Mouse (Mus musculus): ENCODE data around the gene Poc1b. TPM values are rescaled to one million over a fixed set of nuclear protein-coding genes. Genes with fewer than 3 reads are reported as not detected.

The Poc1b gene
- polyA plus RNA-seq, 1 experiment = 5.1 TPM

- Histone ChIP-seq H3K27ac (ENCODE audit: insufficient read depth, low read length) (no peak overlapping the region), H3K27me3 (ENCODE audit: control insufficient read depth, insufficient read depth, low read length) (no peaks in the 10 kb centered on the region), H3K36me3 (ENCODE audit: control insufficient read depth, insufficient read depth, low read length) (no peaks in the 10 kb centered on the region), H3K4me1 (ENCODE audit: control insufficient read depth, insufficient read depth, insufficient read length) (peaks cover 8% of the 10 kb centered on the region; the same call in 1 of the 2 replicates), H3K4me3 (ENCODE audit: extremely low read depth, insufficient read depth, insufficient read length) (no peak overlapping the region)
- TF ChIP-seq POLR2A (IDR thresholded peaks at IDR 0.05; ENCODE audit: low read depth, low read length) = no peak
- no peak for TF ChIP-seq CTCF (IDR thresholded peaks at IDR 0.05; ENCODE audit: extremely low read depth, insufficient read depth, insufficient read length, insufficient replicate concordance)
- 90% methylated on average over 11 of the region's 11 CpGs for WGBS
- DNase-seq (ENCODE audit: low read depth in 1 of 2, low spot score in 2 of 2) = no peak
Observed at GRCm38 (mm10) chr10:99238537-99238936, 131.7 kb downstream of the Poc1b start.

- Histone ChIP-seq H3K27ac (ENCODE audit: insufficient read depth, low read length) (peak overlapping the region; percentile 69), H3K27me3 (ENCODE audit: control insufficient read depth, insufficient read depth, low read length) (no peaks in the 10 kb centered on the region), H3K4me1 (ENCODE audit: control insufficient read depth, insufficient read depth, insufficient read length) (peaks cover 8% of the 10 kb centered on the region; the same call in 1 of the 2 replicates), H3K36me3 (ENCODE audit: control insufficient read depth, insufficient read depth, low read length) (no peaks in the 10 kb centered on the region), H3K4me3 (ENCODE audit: extremely low read depth, insufficient read depth, insufficient read length) (peak overlapping the region; percentile 16; the same call in 1 of the 2 replicates)
- TF ChIP-seq CTCF (IDR thresholded peaks at IDR 0.05; ENCODE audit: extremely low read depth, insufficient read depth, insufficient read length, insufficient replicate concordance) (no peak), POLR2A (IDR thresholded peaks at IDR 0.05; ENCODE audit: low read depth, low read length) (no peak)
- WGBS = 55% methylated on average over 7 of the region's 7 CpGs
- DNase-seq (ENCODE audit: low read depth in 1 of 2, low spot score in 2 of 2) = no peak
Observed at GRCm38 (mm10) chr10:99241284-99241828, 134.5 kb downstream of the Poc1b start.

GRCm38 (mm10) chr10:99241829-99242711 is 135.2 kb downstream of the Poc1b start:
- H3K27ac ChIP-seq (ENCODE audit: insufficient read depth, low read length) = peak overlapping the region; percentile 69
- WGBS = 23% methylated on average over 16 of the region's 16 CpGs

DNA sequence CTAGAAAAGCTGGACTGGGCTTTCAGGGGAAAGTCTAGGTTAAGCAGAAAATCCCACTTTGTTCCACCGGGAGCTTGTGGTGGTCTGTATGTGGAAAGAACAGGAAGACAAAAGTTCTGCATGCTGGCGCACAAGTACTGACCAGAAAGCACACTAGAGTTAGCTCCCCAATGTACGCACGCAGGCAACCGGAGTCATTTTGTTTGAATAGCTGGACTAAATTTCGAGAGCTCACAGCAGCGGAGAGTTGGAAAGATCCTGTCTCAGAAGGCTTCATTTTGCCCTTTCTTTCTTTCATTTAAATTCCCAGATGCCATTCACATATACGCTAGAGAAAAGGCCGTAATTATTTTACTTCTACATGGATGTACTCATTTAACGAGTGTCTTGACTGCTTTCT is 135.9 kb downstream of the Poc1b start:
- no peak overlapping the region for H3K4me3 ChIP-seq (ENCODE audit: extremely low read depth, insufficient read depth, insufficient read length)
- H3K4me1 ChIP-seq (ENCODE audit: control insufficient read depth, insufficient read depth, insufficient read length) = peaks cover 8% of the 10 kb centered on the region; the same call in 1 of the 2 replicates
- H3K27me3 ChIP-seq (ENCODE audit: control insufficient read depth, insufficient read depth, low read length) = no peaks in the 10 kb centered on the region
- no peak for DNase-seq (ENCODE audit: low read depth in 1 of 2, low spot score in 2 of 2)
- 83% methylated on average over 10 of the region's 10 CpGs for WGBS
- H3K36me3 ChIP-seq (ENCODE audit: control insufficient read depth, insufficient read depth, low read length) = no peaks in the 10 kb centered on the region
- TF ChIP-seq CTCF (IDR thresholded peaks at IDR 0.05; ENCODE audit: extremely low read depth, insufficient read depth, insufficient read length, insufficient replicate concordance) (no peak), POLR2A (IDR thresholded peaks at IDR 0.05; ENCODE audit: low read depth, low read length) (no peak)
- H3K27ac ChIP-seq (ENCODE audit: insufficient read depth, low read length) = no peak overlapping the region

More at GRCm38 (mm10) chr10:99241829-99242711, 135.2 kb downstream of the Poc1b start:
- Histone ChIP-seq H3K4me3 (ENCODE audit: extremely low read depth, insufficient read depth, insufficient read length) (peak overlapping the region; percentile 16; the same call in 1 of the 2 replicates), H3K36me3 (ENCODE audit: control insufficient read depth, insufficient read depth, low read length) (no peaks in the 10 kb centered on the region), H3K27me3 (ENCODE audit: control insufficient read depth, insufficient read depth, low read length) (no peaks in the 10 kb centered on the region), H3K4me1 (ENCODE audit: control insufficient read depth, insufficient read depth, insufficient read length) (peaks cover 8% of the 10 kb centered on the region; the same call in 1 of the 2 replicates)
- DNase-seq (ENCODE audit: low read depth in 1 of 2, low spot score in 2 of 2) = no peak
- no peak for TF ChIP-seq POLR2A (IDR thresholded peaks at IDR 0.05; ENCODE audit: low read depth, low read length)
- TF ChIP-seq CTCF (IDR thresholded peaks at IDR 0.05; ENCODE audit: extremely low read depth, insufficient read depth, insufficient read length, insufficient replicate concordance) = no peak

GRCm38 (mm10) chr10:99243907-99244489 is 137.2 kb downstream of the Poc1b start:
- WGBS = 76% methylated on average over 5 of the region's 5 CpGs
- Histone ChIP-seq H3K4me3 (ENCODE audit: extremely low read depth, insufficient read depth, insufficient read length) (no peak overlapping the region), H3K36me3 (ENCODE audit: control insufficient read depth, insufficient read depth, low read length) (no peaks in the 10 kb centered on the region), H3K27me3 (ENCODE audit: control insufficient read depth, insufficient read depth, low read length) (no peaks in the 10 kb centered on the region), H3K4me1 (ENCODE audit: control insufficient read depth, insufficient read depth, insufficient read length) (peaks cover 8% of the 10 kb centered on the region; the same call in 1 of the 2 replicates), H3K27ac (ENCODE audit: insufficient read depth, low read length) (no peak overlapping the region)
- no peak for DNase-seq (ENCODE audit: low read depth in 1 of 2, low spot score in 2 of 2)
- TF ChIP-seq CTCF (IDR thresholded peaks at IDR 0.05; ENCODE audit: extremely low read depth, insufficient read depth, insufficient read length, insufficient replicate concordance) = no peak

- H3K36me3 ChIP-seq (ENCODE audit: control insufficient read depth, insufficient read depth, low read length) = no peaks in the 10 kb centered on the region
- WGBS = 59% methylated on average over 7 of the region's 7 CpGs
- H3K27ac ChIP-seq (ENCODE audit: insufficient read depth, low read length) = no peak overlapping the region
- no peak for DNase-seq (ENCODE audit: low read depth in 1 of 2, low spot score in 2 of 2)
- no peak overlapping the region for H3K4me3 ChIP-seq (ENCODE audit: extremely low read depth, insufficient read depth, insufficient read length)
- no peaks in the 10 kb centered on the region for H3K27me3 ChIP-seq (ENCODE audit: control insufficient read depth, insufficient read depth, low read length)
- H3K4me1 ChIP-seq (ENCODE audit: control insufficient read depth, insufficient read depth, insufficient read length) = peaks cover 8% of the 10 kb centered on the region; the same call in 1 of the 2 replicates
- TF ChIP-seq POLR2A (IDR thresholded peaks at IDR 0.05; ENCODE audit: low read depth, low read length) = no peak
- TF ChIP-seq CTCF (IDR thresholded peaks at IDR 0.05; ENCODE audit: extremely low read depth, insufficient read depth, insufficient read length, insufficient replicate concordance) = no peak
Observed at GRCm38 (mm10) chr10:99244655-99245260, 137.9 kb downstream of the Poc1b start.
